Mouse (Mus musculus): ENCODE results near the gene Carf.
"Not testable (repeated sequence)": the region's sequence is repeated elsewhere in the genome, so short reads cannot be mapped to it uniquely, and the experiment has no call there.

Carf gene

GRCm38 (mm10) chr1:60098024-60098781 is at the start of gene Carf, which contains the start of gene Wdr12:
TSS of gene Carf (plus strand) at chr1:60098247.
TSS of gene Wdr12 (minus strand) at chr1:60098645.
- peak; percentile 96 for DNase-seq (ENCODE audit: inconsistent ontology term)

DNA sequence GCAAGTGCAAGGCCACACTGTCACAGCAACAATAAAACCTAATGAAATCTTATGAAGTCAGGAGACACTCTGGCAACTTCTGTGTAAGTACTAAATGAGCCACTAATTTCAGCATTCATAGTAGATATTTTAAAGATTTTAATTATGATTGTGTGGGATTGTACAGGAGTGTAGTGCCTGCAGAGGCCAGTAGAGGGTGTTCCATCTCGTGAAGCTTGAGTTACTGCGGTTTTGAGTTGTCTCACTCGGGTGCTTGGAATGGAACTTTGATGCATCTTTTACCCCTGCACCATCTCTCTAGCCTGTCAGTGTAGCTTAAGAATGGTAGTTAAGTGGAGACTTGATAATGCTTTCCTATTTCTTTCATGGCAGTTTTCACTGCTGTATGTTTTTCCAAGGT is 43.4 kb upstream of the Carf start:
- DNase-seq (ENCODE audit: inconsistent ontology term): no peak

GRCm38 (mm10) chr1:60056310-60056709 is 41.7 kb upstream of the Carf start:
- no peak for DNase-seq (ENCODE audit: inconsistent ontology term)

GRCm38 (mm10) chr1:60070725-60071124 is 27.3 kb upstream of the Carf start:
- DNase-seq (ENCODE audit: inconsistent ontology term): not testable (repeated sequence)

DNA sequence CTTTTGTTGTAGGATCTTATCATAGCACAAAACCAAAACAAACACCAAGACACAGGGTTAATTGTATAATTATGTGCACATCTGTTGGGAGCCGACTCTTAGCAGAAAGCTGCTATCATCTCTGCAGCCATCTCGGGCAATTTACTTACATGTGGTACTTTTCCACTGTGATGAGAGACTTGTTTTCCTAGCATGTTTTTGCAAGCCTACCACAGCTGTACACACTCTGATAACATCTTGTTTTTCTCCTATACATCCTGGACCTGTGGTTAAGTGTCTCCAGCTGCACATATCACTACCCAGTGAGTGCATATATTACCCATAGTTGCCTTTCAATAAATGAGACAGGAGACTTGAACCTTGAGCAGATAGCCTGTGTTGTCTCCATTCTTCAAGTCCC is 23.1 kb upstream of the Carf start:
- DNase-seq (ENCODE audit: inconsistent ontology term): no peak

GRCm38 (mm10) chr1:60075590-60075989 is 22.5 kb upstream of the Carf start:
- DNase-seq (ENCODE audit: inconsistent ontology term): no peak

- DNase-seq (ENCODE audit: inconsistent ontology term): no peak
Observed at GRCm38 (mm10) chr1:60076411-60076810, 21.6 kb upstream of the Carf start.

- no peak for DNase-seq (ENCODE audit: inconsistent ontology term)
Observed at GRCm38 (mm10) chr1:60096572-60097276, 1.3 kb upstream of the Carf start.

DNA sequence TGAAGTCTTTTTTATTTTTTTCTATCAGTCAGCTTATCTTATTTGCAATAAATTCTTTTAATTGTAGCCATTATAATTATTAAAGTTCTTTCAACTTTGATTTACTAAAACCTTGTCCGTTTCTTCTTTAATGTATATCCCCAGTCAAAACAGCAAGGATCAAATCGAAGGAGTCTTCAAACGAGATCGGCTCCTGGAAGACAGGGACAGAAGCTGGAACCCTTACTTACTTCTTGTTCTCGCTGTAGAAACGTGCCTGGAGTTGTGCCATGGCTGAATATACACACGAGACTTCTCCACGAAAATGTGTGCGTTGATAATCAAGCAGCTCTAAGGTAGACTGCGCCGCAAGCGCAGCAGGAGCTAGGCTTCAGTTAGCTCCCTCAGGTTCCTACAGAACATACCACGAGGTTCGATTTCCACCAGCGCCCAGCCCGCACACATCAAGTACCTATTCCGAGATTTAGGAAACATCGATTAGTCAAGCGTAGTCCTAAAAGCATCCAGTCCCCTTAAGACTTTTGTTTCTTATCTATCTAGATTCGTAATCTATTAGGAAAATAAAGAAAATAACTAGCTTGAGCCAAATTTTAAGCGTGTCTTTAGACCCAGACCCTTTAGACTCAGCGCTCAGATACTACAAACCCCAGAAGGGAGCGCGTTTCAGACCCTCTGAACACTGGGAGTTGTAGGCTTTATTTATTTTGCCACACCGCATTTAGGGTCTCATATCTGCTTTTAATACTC is 597 bp upstream of the Carf start:
- no peak for DNase-seq (ENCODE audit: inconsistent ontology term)

DNA sequence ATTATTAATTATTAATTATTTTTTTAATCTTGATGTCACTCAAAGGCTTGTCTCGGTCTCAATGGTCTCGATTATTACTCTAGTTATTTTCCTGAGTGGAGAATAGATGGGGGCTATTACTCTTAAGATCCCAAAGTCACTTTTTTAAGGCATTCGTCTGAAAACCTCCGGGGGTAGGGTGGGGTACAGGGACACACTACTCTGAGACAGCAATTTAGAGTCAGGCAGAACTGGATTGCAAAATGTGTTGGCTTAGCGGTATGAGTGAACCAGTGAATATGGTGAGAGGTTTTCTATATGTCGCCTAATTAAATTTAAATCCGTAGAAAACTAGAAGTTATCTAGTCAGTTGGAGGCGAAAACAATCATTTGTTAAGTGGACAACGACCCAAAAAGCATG is 792 bp downstream of the Carf start:
- DNase-seq (ENCODE audit: inconsistent ontology term): peak; percentile 6

DNA sequence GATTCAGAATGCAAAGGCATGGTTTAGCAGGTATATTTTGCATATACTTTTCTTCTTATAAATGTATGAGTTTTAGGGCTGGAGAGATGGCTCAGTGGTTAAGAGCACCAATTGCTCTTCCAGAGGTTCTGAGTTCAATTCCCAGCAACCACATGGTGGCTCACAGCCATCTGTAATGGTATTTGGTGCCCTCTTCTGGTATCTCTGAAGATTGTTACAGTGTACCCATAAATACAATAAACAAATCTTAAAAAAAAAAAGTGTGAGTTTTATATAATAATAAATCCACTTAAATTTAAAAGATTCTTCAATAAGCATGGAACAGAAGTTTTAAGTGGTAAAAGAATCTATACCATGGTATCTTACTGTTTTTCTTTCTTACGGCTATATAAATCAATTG is 6.5 kb downstream of the Carf start:
- no peak for DNase-seq (ENCODE audit: inconsistent ontology term)

GRCm38 (mm10) chr1:60117721-60118455 is 19.8 kb downstream of the Carf start:
- no peak for DNase-seq (ENCODE audit: inconsistent ontology term)

- DNase-seq (ENCODE audit: inconsistent ontology term): no peak
Observed at GRCm38 (mm10) chr1:60137346-60137745, 39.3 kb downstream of the Carf start.

DNA sequence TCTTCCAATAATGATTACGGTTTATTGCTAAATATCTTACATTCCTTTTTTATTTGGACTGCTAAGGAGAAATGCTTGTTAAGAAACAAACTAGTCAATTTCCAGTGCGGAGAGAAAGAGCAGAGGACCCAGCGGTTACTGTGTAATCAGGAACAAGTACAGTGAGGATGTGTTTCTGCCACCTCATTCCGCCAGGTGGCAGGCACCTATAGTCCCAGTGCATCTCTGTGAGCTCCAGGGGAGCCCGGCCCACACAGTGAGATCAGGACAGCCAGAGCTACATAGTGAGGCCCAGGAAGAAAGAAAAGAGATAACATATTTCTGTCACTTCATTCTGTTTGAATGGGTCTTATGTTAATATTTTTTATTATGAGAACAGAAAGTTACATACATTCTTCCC is 54.7 kb downstream of the Carf start:
- DNase-seq (ENCODE audit: inconsistent ontology term): no peak

- DNase-seq (ENCODE audit: inconsistent ontology term): no peak
Observed at GRCm38 (mm10) chr1:60156651-60157050, 58.6 kb downstream of the Carf start.

GRCm38 (mm10) chr1:60158411-60158810 is 60.4 kb downstream of the Carf start:
- DNase-seq (ENCODE audit: inconsistent ontology term): peak; percentile 67

DNA sequence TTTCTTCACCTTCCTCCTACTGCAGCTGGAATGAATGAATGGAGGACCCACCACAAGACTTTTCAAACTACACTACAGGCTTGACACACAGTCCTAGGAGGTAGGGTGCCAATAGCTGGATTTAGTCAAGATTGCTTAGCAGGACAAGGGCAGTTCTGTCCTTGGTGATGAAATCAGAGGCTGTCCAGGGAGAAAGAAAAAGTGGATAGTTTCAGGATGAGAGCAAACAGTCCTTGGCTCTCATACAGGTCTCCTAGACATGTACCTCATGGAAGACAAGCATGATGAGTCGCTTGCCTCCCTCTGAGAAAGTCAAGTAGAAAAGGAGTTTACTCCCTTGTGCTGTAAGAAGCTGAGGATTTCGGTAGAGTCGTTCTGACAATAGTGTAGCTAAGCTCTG is 65.6 kb downstream of the Carf start:
- no peak for DNase-seq (ENCODE audit: inconsistent ontology term)

- DNase-seq (ENCODE audit: inconsistent ontology term): peak; percentile 38
Observed at GRCm38 (mm10) chr1:60169626-60170025, 71.6 kb downstream of the Carf start.

- DNase-seq (ENCODE audit: inconsistent ontology term): no peak
Observed at GRCm38 (mm10) chr1:60170251-60170650, 72.2 kb downstream of the Carf start.

GRCm38 (mm10) chr1:60173119-60173518 is 75.1 kb downstream of the Carf start:
- no peak for DNase-seq (ENCODE audit: inconsistent ontology term)

- not testable (repeated sequence) for DNase-seq (ENCODE audit: inconsistent ontology term)
Observed at GRCm38 (mm10) chr1:60177814-60178213, 79.8 kb downstream of the Carf start.

GRCm38 (mm10) chr1:60179376-60179775 is 81.3 kb downstream of the Carf start:
- DNase-seq (ENCODE audit: inconsistent ontology term): no peak
